Mouse (Mus musculus) kidney, postnatal 14 days (tissue): ENCODE results near the gene Ceacam19.
"Not testable (repeated sequence)": the region's sequence is repeated elsewhere in the genome, so short reads cannot be mapped to it uniquely, and the experiment has no call there.

Experiments
- DNase-seq: peaks from one replicate; pipeline ENCODE4 v3.0.0; 2022; ENCODE audit warnings: mixed read lengths

Gene Ceacam19

DNA sequence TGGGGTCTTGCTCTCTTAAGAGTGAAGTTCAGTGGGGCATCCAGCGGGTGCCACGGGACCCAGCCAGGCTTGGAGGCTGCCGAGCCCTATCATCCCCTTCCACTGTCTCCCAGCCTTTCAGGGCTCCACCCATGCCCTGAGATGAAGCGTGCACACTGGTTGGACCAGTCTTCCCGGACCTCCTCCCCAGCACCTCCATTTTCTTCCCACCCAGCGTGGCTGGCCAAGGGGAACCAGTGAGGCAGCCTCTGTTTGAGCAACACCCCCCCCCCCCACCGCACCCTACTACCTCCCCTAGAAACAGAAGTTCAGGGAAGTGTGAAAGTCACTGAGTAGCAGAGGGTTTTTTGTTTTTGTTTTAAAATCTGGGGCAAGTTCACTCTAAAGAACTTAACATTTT lies at the start of gene Ceacam19:
TSS of gene Ceacam19 (minus strand) at position 117 of the 400 bp plus-strand sequence.
- DNase-seq = no peak

- no peak for DNase-seq
Observed at GRCm38 (mm10) chr7:19937229-19937821, 49.6 kb upstream of the Ceacam19 start.

DNA sequence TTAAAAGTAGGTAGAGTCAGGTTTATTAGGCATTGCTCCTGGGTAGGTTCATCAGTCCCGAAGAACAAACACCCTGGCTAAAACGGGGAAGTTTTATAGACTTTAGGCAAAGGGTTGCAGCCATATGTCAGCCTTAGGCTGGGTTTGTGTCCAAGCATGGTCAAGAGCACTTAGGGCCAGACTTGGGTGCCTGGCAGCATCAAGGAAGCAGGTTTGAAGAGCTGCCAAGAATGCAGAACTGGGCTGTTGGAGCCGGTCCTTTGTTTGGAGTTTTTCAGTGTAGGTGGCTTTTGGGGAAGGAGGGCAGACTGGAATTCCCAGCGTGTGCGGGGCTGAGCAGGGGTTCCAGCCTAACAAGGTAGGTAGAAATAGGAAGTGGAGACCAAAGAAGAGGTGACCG lies 48.2 kb upstream of the Ceacam19 start:
- peak; percentile 54 for DNase-seq

DNA sequence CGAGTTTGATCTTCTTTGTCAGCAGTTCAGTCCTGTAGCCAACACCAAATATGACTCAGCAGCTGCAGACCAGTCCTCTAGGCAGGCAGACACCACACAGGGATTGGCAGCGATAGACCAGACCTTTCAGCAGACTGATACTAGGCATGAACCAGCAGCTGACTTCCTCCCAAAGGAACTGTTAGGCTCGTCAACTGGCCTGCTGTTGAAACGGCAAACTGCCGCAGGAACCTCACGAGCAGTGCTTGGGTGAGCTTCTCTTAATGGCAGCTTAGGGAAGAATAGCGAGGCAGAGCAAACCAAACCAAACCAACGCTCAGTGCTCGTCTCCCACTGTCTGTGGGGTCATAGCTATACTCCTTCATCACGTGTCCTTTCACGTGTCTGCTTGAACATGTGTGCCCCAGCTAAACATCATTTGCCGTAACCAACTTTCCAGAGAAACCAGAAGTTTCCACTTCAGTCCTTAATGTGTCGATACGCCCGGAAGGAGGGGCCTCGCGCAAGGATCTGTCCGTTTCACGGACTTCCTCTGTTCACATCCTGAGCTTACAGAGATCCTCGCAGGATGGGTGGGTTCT lies 47.5 kb upstream of the Ceacam19 start:
- no peak for DNase-seq

DNA sequence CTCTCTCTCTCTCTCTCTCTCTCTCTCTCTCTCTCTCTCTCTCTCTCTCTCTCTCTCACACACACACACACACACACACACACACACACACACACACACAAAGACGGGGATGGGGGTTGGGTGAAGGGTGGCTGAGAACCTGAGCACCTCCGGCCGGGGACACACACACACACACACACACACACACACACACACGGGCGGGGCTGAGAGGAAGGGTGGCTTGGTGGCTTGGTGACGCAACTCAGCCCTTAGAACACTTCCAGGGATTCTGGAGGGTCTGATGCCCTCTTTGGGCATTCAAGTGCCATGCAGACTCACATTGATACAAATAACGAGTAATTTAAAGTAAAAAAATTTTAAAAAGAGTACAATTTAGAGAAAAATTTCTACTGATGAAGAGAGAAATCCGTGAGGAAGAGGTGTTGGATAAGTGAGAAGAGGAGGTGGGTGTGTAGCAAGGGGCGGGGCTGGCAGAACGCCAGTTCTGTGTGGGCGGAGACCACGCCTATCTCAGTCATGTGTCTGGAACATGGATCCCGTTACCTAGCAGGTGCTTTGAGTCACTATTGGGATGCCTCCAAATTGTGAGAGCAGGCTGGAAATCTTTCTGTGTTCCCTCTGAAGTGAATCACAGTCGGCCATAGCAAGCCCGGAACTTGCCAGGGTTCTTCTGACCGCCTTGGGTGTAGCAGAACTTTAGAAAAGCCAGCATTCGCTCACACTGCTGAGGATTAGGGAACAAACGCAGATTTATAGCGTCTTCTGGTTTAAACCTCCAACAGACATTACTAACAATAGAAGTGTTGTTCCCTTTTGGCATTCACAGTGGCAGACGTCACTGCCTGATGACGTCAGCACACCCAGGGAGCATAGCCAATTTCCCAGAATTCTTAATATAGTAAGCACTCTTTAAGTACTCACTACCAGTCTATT lies 45.4 kb upstream of the Ceacam19 start:
- peak; percentile 63 for DNase-seq

- DNase-seq = no peak
Observed at GRCm38 (mm10) chr7:19932133-19932876, 44.5 kb upstream of the Ceacam19 start.

GRCm38 (mm10) chr7:19930481-19930880 lies 42.7 kb upstream of the Ceacam19 start:
- not testable (repeated sequence) for DNase-seq

GRCm38 (mm10) chr7:19928486-19928885 lies 40.7 kb upstream of the Ceacam19 start:
- no peak for DNase-seq

DNA sequence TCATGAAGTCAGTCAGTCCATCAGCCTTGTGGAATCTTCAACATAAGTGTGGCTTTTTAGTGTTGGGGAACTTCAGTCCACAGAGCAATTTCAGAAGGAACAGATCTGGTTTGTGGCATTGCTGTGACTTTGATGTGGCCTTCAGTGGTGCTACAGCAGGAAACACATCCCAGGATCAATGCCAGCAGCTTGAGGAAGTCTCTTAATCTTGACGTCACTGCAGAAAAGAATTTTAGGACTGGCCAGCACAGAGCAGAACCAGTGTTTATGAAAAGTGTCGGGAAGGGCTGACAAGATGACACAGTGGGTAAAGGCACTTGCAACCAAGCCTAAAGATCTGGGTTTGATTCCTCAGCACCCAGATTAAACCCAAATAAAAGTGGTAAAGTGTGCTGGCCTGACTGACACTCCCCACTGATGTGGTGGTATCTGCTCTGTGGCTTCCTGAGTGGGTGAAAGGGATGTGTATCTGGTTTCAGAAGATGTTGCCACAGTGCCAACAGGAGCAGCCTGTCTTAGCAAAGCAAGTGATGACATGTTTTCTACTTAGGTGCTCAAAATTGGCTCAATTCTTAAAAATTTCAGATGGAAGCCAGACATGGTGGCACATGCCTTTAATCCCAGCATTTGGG lies 39.2 kb upstream of the Ceacam19 start:
- peak; percentile 56 for DNase-seq

DNA sequence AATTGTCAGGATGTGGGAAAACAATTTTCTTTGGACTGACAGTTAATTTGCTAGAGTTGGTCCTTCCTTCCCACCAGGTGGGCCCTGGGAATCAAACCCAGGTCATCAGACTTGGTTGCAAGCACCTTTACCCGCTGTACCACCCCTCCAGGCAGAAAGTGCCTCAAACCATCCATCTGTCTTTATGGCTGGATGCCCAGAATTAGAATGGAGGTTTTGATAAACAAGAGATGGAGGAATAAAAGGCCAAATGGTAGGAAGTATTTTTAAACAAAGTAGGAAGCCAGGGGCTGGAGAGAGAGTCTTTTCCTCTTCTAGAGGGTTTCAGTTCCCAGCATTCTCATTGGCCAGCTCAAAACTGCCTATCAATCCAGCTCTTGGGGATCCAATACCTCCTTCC lies 37.6 kb upstream of the Ceacam19 start:
- no peak for DNase-seq

- DNase-seq = no peak
Observed at GRCm38 (mm10) chr7:19923797-19924196, 36.0 kb upstream of the Ceacam19 start.

- DNase-seq = no peak
Observed at GRCm38 (mm10) chr7:19923354-19923753, 35.6 kb upstream of the Ceacam19 start.

- peak; percentile 86 for DNase-seq
Observed at GRCm38 (mm10) chr7:19920506-19921261, 32.9 kb upstream of the Ceacam19 start, which contains the start of gene Pvr. TSS of gene Pvr (minus strand) at chr7:19921160.

DNA sequence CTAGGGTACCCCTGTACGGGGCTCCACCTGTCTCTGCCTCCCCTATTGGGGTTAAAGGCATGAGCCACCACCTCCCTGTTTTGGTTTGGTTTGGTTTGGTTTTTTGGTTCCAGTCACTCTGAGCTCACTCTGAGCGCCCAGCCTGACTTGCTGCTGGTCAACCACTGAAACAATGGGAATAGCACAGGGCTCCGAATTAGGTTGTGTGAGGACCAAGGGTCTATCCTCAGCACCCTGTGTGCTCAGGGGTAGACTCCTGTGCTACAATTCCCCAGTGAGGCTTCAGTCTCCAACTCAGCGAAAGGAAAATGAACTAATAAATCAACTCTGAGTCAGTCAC lies 32.4 kb upstream of the Ceacam19 start:
- no peak for DNase-seq

- no peak for DNase-seq
Observed at GRCm38 (mm10) chr7:19914558-19914957, 26.8 kb upstream of the Ceacam19 start.

DNA sequence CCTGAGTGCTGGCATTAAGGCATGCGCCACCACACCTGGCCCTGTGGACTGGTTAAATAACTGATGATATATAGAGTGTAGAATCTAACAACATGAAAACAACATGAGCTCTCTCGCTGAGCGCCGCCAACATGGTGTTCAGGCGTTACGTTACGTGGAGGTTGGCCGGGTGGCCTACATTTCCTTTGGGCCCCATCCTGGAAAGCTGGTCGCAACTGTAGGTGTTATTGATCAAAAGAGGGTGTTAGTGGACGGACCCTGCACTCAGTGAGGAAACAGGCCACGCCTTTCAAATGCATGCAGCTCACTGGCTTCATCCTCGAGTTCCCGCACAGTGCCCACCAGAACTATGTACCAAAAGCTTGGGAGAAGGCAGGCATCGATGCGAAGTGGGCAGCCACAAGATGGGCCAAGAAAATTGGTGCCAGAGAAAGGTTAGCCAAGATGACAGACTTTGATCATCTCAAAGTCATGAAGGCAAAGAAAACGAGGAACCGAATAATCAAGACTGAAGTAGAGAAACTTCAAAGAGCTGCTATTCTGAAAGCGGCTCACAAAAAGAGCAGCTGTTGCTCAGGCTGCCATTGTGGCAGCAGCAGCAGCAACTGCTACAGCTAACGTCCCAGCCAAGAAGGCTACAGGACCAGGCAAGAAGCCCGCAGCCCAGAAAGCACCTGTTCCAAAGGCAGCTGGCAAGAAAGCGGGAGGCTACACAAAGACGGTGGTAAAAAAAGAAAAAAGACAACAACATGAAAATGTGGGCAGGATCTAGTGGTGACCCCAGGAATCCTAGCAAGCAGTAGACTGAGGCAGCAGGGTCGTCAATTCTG lies 24.1 kb upstream of the Ceacam19 start:
- no peak for DNase-seq

DNA sequence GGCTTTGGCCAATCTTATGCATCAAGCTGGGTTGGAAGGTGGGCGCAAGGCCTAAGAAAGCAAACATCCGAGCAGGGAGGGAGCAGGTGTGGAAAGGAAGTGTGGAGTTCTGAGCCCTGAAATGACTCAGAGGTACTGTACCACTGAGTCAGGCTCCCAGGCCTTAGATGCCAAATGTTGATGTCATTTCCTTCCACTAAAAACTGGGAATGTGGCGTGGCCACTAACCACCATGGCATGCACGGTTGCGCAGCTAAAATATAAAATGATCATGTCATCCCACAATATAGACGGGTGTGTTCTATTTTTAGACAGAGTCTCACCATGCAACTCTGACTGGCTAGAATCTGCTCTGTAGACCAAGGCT lies 23.5 kb upstream of the Ceacam19 start:
- DNase-seq = no peak

- peak; percentile 85 for DNase-seq
Observed at GRCm38 (mm10) chr7:19910421-19911291, 22.9 kb upstream of the Ceacam19 start.

DNA sequence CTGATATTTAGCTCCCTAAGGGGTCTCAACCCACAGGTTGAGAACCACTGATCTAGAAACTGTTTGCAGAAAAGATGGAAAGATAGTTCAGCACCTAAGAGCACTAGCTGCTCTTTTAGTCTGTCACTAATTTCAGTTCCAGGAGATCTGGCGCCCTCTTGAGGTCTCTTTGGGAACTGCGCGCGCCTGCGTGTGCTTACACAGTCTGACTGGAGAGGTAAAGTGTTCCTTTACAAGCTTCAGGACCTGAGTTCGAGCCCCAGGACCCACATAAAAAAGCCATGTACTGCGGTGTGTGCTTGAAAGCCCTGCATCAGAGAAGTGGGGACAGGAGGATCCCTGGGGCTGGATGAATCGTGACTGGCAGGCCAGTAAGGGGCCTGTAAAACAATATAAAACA lies 2.1 kb upstream of the Ceacam19 start:
- DNase-seq = peak; percentile 50

DNA sequence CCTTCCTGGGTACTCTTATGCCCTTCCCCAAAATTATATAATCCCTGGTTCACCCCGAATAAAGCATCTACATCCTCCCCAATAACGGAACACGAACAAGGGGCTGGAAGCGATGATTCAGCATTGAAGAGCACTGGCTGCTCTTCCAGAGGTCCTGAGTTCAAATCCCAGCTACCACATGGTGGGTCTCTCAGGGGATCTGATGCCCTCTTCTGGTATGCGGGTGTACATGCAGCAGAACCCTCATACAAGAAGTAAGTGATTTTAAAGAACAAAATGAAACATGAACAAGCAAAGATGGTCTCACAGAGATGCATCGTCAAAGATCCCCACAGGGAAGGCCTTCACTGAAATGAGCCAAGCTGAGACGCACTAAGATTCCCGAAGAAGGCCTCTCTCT lies 7.0 kb downstream of the Ceacam19 start:
- DNase-seq = no peak
